Mouse (Mus musculus) CD4-positive, CD25-positive, alpha-beta regulatory T cell, adult 9 weeks (primary cell): ENCODE data around the gene Lhx1. TPM values are rescaled to one million over a fixed set of nuclear protein-coding genes. Genes with fewer than 3 reads are reported as not detected.

Source experiments
- polyA plus RNA-seq: library from polyadenylated mRNA; unstranded; fragments of 100-300 nt; shearing (Covaris generic); gene quantifications from one replicate; pipeline ENCODE4 v1.2.1, GENCODE M21; 2017

The Lhx1 gene
- not detected for polyA plus RNA-seq

DNA sequence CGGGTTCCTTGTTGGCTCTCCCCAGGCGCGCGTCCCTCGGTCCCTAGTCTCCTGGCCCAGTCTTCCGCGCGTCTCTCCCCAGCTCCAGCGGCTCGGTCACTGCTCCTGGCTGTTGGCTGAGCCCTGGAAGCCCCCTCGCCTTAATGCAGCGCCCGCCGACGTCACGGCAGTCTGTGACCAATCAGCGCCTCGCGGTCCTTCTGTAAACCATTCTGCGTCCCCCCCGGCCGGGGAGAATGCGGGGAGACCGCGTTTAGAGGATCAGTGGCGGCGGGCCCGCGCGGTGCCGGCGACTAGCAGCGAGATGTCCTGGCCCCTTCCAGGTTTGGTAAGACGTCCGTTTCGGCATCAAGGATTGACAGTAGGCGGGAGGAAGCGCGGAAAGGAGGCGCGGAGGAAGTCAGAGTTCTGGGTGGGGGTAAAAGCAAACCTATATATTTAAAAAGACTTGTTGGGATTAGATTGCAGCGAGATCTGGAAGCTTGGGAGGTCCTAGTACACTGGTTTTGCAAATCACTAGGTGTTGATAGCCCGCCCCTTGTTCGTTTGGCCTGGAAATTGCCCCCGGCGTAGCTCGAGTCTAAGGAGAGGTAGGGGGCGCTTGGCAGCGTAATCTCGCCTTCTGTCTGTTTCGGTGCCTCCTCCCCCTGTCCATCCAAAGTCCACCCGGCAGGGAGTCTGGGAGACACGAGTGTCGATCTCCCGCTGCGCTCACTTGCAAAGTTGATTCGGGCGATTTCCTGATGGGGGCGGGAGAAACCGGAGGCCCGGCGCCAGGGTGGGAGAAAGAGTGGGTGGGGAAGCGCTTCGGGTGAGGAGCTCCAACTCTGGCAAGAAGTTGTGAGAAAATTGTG, at the start of gene Lhx1:
TSS of gene Lhx1 (minus strand) at position 115 of the 854 bp plus-strand sequence.

DNA sequence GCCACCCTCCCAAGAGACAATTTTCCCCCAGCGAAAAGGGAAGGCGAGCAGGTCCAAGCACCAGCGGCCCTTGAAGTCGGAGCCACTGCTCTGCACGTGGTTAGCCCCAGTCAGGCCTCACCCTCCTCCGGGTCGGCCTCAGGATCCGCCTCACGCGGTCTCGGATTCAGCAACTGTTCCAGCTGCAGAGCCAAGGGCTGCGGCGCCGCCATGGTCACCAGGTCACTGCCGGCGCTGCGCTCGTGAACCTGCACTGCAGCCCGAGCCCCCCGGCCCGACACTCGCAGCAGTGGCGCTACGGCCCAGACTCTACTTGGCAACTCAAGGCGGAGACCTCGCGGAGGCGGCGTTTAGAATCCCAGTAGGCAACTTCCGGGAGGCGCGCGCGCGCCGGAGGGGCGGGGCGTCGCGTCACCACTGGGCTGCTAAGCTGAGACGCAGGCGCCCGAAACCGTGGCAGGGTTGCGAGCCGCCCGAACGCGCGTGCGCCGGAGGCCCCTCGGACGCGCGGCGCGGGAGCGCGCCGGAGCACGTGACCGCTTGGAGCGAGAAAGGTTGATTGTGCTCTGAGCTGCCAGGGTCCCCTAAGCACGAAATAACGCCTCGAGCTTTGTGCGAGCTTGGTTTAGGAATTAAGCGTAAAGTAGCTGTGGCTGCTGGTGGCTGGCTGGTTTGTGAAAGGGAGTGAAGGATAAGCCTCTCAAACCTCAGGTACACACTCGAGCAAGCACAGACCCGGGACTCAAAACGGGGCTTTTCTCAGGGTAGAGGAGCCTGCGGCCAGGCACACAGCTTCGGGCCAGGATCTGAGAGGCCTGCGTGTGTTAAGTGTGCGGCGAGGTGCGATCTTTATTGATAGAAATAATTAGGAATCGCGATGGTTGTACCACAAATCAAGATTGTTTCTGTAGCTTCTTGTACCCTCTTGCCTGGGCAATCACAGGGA, 11.9 kb downstream of the Lhx1 start, which contains the start of gene Aatf:
TSS of gene Aatf (minus strand) at position 352 of the 946 bp plus-strand sequence.

Other genes starting within 250 kb of the Lhx1 start
- gene Aatf, start 12.0 kb downstream of the Lhx1 start, polyA plus RNA-seq: 72.7 TPM